Mouse (Mus musculus) kidney, embryonic 16.5 days (tissue): Measurements from ENCODE around the gene Gm11020. TPM values are rescaled to one million over a fixed set of nuclear protein-coding genes. Genes with fewer than 3 reads are reported as not detected.

Experiments
- ATAC-seq: fragments of 200-750 bp; cut with Nextera tagmentation; 2 replicates; pipeline ENCODE4 v1.8.0; 2017; ENCODE audit warnings: moderate TSS enrichment; ENCODE audit not compliant: low FRiP score, low TSS enrichment
- H3K27ac ChIP-seq: fragments of 300-500 bp; sonication (generic); 2 replicates; pipeline ENCODE4 v1.5.1; 2014; ENCODE audit warnings: low read length
- H3K27me3 ChIP-seq: fragments of 300-500 bp; sonication (generic); 2 replicates; pipeline ENCODE4 v1.6.1; 2014; ENCODE audit warnings: low read length, control low read depth, mixed read lengths; ENCODE audit not compliant: insufficient read depth
- H3K36me3 ChIP-seq: fragments of 300-500 bp; sonication (generic); 2 replicates; pipeline ENCODE4 v1.6.1; 2014; ENCODE audit warnings: low read length, control low read depth, mixed read lengths; ENCODE audit not compliant: insufficient read depth
- H3K4me1 ChIP-seq: fragments of 300-500 bp; sonication (generic); 2 replicates; pipeline ENCODE4 v1.6.1; 2014; ENCODE audit warnings: low read length, control low read depth, mixed read lengths; ENCODE audit not compliant: insufficient read depth
- H3K4me2 ChIP-seq: fragments of 300-500 bp; sonication (generic); replicated peaks from 2 replicates; pipeline ENCODE4 v1.6.1; 2014; ENCODE audit warnings: low read depth, low read length
- H3K4me3 ChIP-seq: fragments of 300-500 bp; sonication (generic); 2 replicates; pipeline ENCODE4 v1.5.1; 2014; ENCODE audit warnings: mild to moderate bottlenecking, low read length
- H3K9ac ChIP-seq: fragments of 300-500 bp; sonication (generic); replicated peaks from 2 replicates; pipeline ENCODE4 v1.6.1; 2014; ENCODE audit warnings: low read length
- H3K9me3 ChIP-seq: fragments of 300-500 bp; sonication (generic); 2 replicates; pipeline ENCODE4 v1.6.1; 2016; ENCODE audit warnings: low read length, control low read depth
- WGBS: fragments of 180-500 bp; shearing (Covaris S2); extraction: QIAGEN DNeasy Blood & Tissue Kit; methylation state at CpG from one replicate; pipeline ENCODE4 v1.1.7; 2014; 5-methylcytosine and 5-hydroxymethylcytosine counted together
- polyA plus RNA-seq: library from polyadenylated mRNA; unstranded; fragments of >200 nt; fragmentation: Nextera tagmentation; extraction: Ambion mirVana; gene quantifications from 2 replicates; pipeline ENCODE4 v1.2.1, GENCODE M21; 2015

Gm11020 gene
- polyA plus RNA-seq, 1 experiment from 2014 or later = not detected

GRCm38 (mm10) chr8:104358637-104359036 lies 37.3 kb downstream of the Gm11020 start:
- Histone ChIP-seq H3K4me2 (no peak overlapping the region), H3K27me3 (no peaks in the 10 kb centered on the region), H3K36me3 (peaks cover 22% of the 10 kb centered on the region; the same call in 1 of the 2 replicates), H3K9me3 (no peaks in the 10 kb centered on the region), H3K4me3 (no peak overlapping the region), H3K27ac (no peak overlapping the region), H3K9ac (no peak overlapping the region), H3K4me1 (peaks cover 7% of the 10 kb centered on the region)
- 85% methylated on average over 3 of the region's 3 CpGs for WGBS
- no peak for ATAC-seq

DNA sequence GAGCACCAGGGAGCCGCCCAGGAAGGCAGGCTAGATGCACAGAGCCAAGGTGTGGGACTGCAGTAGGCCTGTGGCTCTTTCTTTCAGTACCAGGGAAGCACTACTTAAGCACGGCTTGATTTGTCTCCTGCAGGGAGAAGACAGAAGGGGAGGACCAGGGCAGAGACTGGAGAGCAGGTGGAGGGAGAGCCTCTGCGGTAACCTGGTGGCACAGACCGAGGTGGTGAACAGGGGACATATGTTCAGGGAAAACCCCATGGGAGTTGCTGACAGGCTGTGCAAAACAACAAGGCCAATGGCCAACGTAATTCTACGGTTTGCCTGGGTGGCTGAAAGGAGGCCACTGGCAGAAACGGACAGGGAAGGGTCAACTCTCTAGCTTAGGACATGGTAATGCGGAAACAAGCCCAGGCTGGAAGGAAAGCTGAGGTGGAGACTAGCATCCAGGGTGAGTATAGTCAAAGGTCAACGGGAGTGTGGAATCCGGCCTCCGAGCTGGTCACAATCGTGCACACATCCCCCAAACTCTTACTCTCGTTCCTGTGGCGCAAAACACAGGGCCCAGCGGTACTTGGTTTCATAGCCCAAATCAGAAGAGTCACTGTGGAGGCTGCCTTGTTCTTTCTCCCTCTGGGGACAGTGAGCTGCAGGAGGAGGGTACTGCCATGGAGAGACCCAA lies 38.5 kb downstream of the Gm11020 start:
- H3K27ac ChIP-seq = no peak overlapping the region
- peaks cover 15% of the 10 kb centered on the region; the same call in 1 of the 2 replicates for H3K36me3 ChIP-seq
- 59% methylated on average over 15 of the region's 15 CpGs for WGBS
- no peak overlapping the region for H3K4me2 ChIP-seq
- no peaks in the 10 kb centered on the region for H3K27me3 ChIP-seq
- 0 out of 2 replicates have a peak, but pooled peaks have one; percentile 23 for ATAC-seq
- no peaks in the 10 kb centered on the region for H3K9me3 ChIP-seq
- no peak overlapping the region for H3K4me3 ChIP-seq
- H3K9ac ChIP-seq = no peak overlapping the region
- H3K4me1 ChIP-seq = peaks cover 8% of the 10 kb centered on the region

- peak; percentile 72; the same call in 1 of the 2 replicates for ATAC-seq
- H3K4me3 ChIP-seq = no peak overlapping the region
- no peak overlapping the region for H3K27ac ChIP-seq
- H3K4me2 ChIP-seq = no peak overlapping the region
- no peaks in the 10 kb centered on the region for H3K9me3 ChIP-seq
- H3K27me3 ChIP-seq = no peaks in the 10 kb centered on the region
- H3K9ac ChIP-seq = no peak overlapping the region
- WGBS = 79% methylated on average over 9 of the region's 9 CpGs
- no peaks in the 10 kb centered on the region for H3K36me3 ChIP-seq
- H3K4me1 ChIP-seq = peaks cover 26% of the 10 kb centered on the region
Measured at GRCm38 (mm10) chr8:104365695-104366094, 44.3 kb downstream of the Gm11020 start.

DNA sequence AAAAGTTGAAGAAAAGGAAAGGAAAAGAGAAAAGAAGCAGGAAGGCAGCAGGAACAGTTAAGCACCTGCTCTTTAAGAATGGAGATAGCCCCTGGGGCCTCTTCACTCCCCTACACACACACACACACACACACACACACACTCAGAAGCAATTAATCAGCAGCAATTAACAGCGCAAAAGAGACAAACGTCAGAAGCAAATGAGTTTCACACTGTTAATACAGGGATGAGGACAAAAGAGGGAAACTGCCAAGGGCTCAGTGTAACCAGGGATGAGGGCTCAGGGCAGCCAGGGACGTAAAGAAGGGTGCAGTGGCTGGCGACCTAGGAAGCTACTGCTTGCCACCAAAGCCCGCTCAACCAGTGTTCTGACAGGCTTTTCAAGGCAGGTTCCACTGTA lies 46.0 kb downstream of the Gm11020 start:
- Histone ChIP-seq H3K9ac (no peak overlapping the region), H3K9me3 (no peaks in the 10 kb centered on the region), H3K36me3 (no peaks in the 10 kb centered on the region), H3K4me3 (no peak overlapping the region), H3K27ac (no peak overlapping the region), H3K4me2 (no peak overlapping the region), H3K4me1 (peaks cover 26% of the 10 kb centered on the region), H3K27me3 (no peaks in the 10 kb centered on the region)
- WGBS = 51% methylated on average over 5 of the region's 5 CpGs
- no peak for ATAC-seq

DNA sequence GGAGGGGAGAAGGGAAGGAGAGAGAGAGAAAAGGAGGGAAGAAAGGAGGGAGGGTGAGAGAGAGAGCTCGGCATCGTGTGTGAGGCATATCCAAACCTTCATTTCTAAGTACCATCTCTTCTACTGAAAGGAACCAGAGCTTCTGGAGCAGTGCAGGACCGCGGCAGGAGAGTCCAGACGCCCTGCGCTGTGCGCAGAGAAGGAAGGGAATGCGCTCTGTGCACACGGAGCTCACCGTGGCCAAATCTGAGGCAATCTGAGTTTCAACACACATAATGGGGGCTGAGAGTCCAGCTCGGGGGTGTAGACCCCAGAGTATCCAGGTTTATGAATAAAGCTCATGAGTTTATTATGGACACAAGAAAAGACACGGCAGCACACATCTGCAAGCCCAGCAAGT lies 48.2 kb downstream of the Gm11020 start:
- 0 out of 2 replicates have a peak overlapping the region, but pooled peaks have one; percentile 26 for H3K27ac ChIP-seq
- H3K27me3 ChIP-seq = no peaks in the 10 kb centered on the region

GRCm38 (mm10) chr8:104370071-104370470 lies 48.7 kb downstream of the Gm11020 start:
- Histone ChIP-seq H3K36me3 (no peaks in the 10 kb centered on the region), H3K9ac (no peak overlapping the region)
- WGBS = 63% methylated on average over 6 of the region's 6 CpGs

More for the DNA sequence above, 48.2 kb downstream of the Gm11020 start:
- 72% methylated on average over 12 of the region's 12 CpGs for WGBS
- Histone ChIP-seq H3K36me3 (no peaks in the 10 kb centered on the region), H3K4me1 (peaks cover 38% of the 10 kb centered on the region), H3K9me3 (no peaks in the 10 kb centered on the region), H3K9ac (no peak overlapping the region), H3K4me3 (no peak overlapping the region), H3K4me2 (no peak overlapping the region)
- ATAC-seq = no peak

GRCm38 (mm10) chr8:104371121-104371520 lies 49.8 kb downstream of the Gm11020 start:
- Histone ChIP-seq H3K4me2 (no peak overlapping the region), H3K9me3 (no peaks in the 10 kb centered on the region), H3K4me1 (peaks cover 41% of the 10 kb centered on the region), H3K9ac (no peak overlapping the region), H3K27ac (no peak overlapping the region), H3K4me3 (no peak overlapping the region), H3K27me3 (no peaks in the 10 kb centered on the region), H3K36me3 (no peaks in the 10 kb centered on the region)
- 87% methylated on average over 6 of the region's 6 CpGs for WGBS
- ATAC-seq = no peak

More at GRCm38 (mm10) chr8:104370071-104370470, 48.7 kb downstream of the Gm11020 start:
- Histone ChIP-seq H3K4me2 (no peak overlapping the region), H3K27me3 (no peaks in the 10 kb centered on the region), H3K4me3 (no peak overlapping the region), H3K27ac (no peak overlapping the region), H3K4me1 (peaks cover 40% of the 10 kb centered on the region), H3K9me3 (no peaks in the 10 kb centered on the region)
- ATAC-seq = no peak

Other genes with a start within 250 kb of the Gm11020 start
- gene Cdh5, start 219.9 kb upstream of the Gm11020 start, polyA plus RNA-seq = 38.1 and 42.2 TPM in 2 replicates
- 2.3 and 2.5 TPM in 2 replicates for gene Bean1, start 151.1 kb upstream of the Gm11020 start, polyA plus RNA-seq
- 21.6 and 25.5 TPM in 2 replicates for gene Tk2, start 73.0 kb upstream of the Gm11020 start, polyA plus RNA-seq
- 40.0 and 46.7 TPM in 2 replicates for gene Cklf, start 70.7 kb upstream of the Gm11020 start, polyA plus RNA-seq
- gene Cmtm2a, start 28.4 kb upstream of the Gm11020 start, polyA plus RNA-seq = not detected in 2 replicates
- not detected in 2 replicates for gene Gm45711, start 11.5 kb upstream of the Gm11020 start, polyA plus RNA-seq
- gene Cmtm1, start 11.4 kb upstream of the Gm11020 start, polyA plus RNA-seq = not detected in 2 replicates
- not detected in 2 replicates for gene Cmtm2b, start 663 bp downstream of the Gm11020 start, polyA plus RNA-seq
- 172 and 174 TPM in 2 replicates for gene Cmtm3, start 17.8 kb downstream of the Gm11020 start, polyA plus RNA-seq
- 3.4 and 3.6 TPM in 2 replicates for gene Cmtm4, start 74.2 kb downstream of the Gm11020 start, polyA plus RNA-seq
- 59.0 and 62.7 TPM in 2 replicates for gene Dync1li2, start 121.5 kb downstream of the Gm11020 start, polyA plus RNA-seq
- gene Terb1, start 188.3 kb downstream of the Gm11020 start, polyA plus RNA-seq = 0.36 and 0.44 TPM in 2 replicates
- 98.6 and 99.2 TPM in 2 replicates for gene Nae1, start 213.1 kb downstream of the Gm11020 start, polyA plus RNA-seq
- gene Car7, start 213.1 kb downstream of the Gm11020 start, polyA plus RNA-seq = 2.4 and 3.3 TPM in 2 replicates